Mouse (Mus musculus) olfactory bulb, adult 2 months (tissue): ENCODE data around the gene Olfr774. TPM values are rescaled to one million over a fixed set of nuclear protein-coding genes. Genes with fewer than 3 reads are reported as not detected.
"Not testable (repeated sequence)": the region's sequence is repeated elsewhere in the genome, so short reads cannot be mapped to it uniquely, and the experiment has no call there.

Experiments
- H3K27ac ChIP-seq: fragments of 200-500 bp; 2 replicates; pipeline ENCODE4 v1.5.1; 2012; ENCODE audit warnings: low read depth, low read length; ENCODE audit not compliant: insufficient read depth
- H3K4me1 ChIP-seq: fragments of 200-500 bp; 2 replicates; pipeline ENCODE4 v1.6.1; 2012; ENCODE audit warnings: low read length; ENCODE audit not compliant: control insufficient read depth, insufficient read depth
- H3K4me3 ChIP-seq: fragments of 200-500 bp; 2 replicates; pipeline ENCODE4 v1.5.1; 2012; ENCODE audit warnings: mild to moderate bottlenecking, low read depth, low read length, moderate library complexity; ENCODE audit not compliant: insufficient read depth
- CTCF ChIP-seq: fragments of 200-500 bp; IDR thresholded peaks from 2 replicates; pipeline ENCODE4 v1.5.1; 2012; ENCODE audit warnings: low read depth, mild to moderate bottlenecking, low read length, moderate library complexity; ENCODE audit not compliant: insufficient read depth
- POLR2A ChIP-seq: fragments of 200-500 bp; IDR thresholded peaks from 2 replicates; pipeline ENCODE4 v1.6.1; 2012; ENCODE audit warnings: mild to moderate bottlenecking, low read depth, low read length, moderate library complexity; ENCODE audit not compliant: insufficient read depth
- WGBS: fragments of 180-500 bp; shearing (Covaris S2); methylation state at CpG from one replicate; pipeline ENCODE4 v1.1.7; 2018; 5-methylcytosine and 5-hydroxymethylcytosine counted together
- polyA plus RNA-seq: library from polyadenylated mRNA; stranded (reverse); fragments of >200 nt; gene quantifications from 2 replicates; pipeline ENCODE4 v1.2.4, GENCODE M21; 2012; ENCODE audit warnings: low replicate concordance; ENCODE audit not compliant: missing spikeins, insufficient read depth, insufficient read length

Olfr774 gene
- polyA plus RNA-seq, result not detected in 2 replicates

DNA sequence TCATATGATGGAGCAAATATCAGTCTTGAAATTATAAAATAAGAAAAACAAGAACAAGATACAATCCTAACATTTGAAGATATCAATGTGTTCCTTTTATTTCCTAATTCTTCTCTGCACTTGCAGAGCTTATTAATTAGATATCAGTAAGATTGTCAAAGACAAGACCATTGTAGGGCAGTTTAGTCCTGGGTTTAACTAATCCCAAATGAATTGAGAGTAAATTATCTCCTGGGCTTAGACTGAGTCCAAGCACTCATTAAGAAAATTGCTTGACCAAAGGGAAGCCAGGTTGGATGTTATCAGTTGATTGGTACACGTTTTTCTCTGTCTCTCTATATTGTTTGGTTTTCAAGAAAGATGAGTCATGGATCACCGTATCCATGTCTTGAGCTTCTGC lies at the start of gene Olfr774:
Gene Olfr774 (plus strand): TSS at position 301 of the 400 bp plus-strand sequence.
- H3K4me1 ChIP-seq, result no peaks in the 10 kb centered on the region
- H3K4me3 ChIP-seq, result no peak within 1 kb of the TSS
- TF ChIP-seq POLR2A (no peak), CTCF (no peak)
- WGBS, result 73% methylated on average over 2 of the region's 2 CpGs
- H3K27ac ChIP-seq, result no peak within 1 kb of the TSS

- H3K4me1 ChIP-seq, H3K27ac ChIP-seq, H3K4me3 ChIP-seq: not testable (repeated sequence)
These were observed 48.7 kb upstream of the Olfr774 start, which contains the start of gene Olfr773 for GRCm38 (mm10) chr10:129187319-129187718. TSS of gene Olfr773 (minus strand) at chr10:129187419.

- Histone ChIP-seq H3K4me1 (no peaks in the 10 kb centered on the region), H3K27ac (no peak overlapping the region), H3K4me3 (no peak overlapping the region)
- 76% methylated on average over 1 of the region's 1 CpGs for WGBS
- TF ChIP-seq POLR2A (no peak), CTCF (no peak)
These were observed 5.3 kb upstream of the Olfr774 start for GRCm38 (mm10) chr10:129230737-129231136.

DNA sequence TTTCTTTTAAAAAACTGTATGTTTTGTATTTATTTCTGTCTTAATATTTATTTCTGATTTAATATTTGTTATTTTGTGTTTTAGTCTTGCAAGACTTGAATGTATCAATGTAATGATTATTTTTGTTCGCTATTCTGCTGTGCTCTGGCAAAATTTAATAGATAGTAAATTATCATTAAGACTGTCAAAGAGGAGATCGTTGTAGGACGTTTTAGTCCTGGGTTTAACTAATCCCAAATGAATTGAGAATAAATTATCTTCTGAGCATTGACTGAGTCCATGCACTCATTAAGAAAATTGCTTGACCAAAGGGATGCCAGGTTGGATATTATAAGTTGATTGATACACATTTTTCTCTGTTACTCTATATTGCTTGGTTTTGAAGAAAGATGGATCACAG lies 12.1 kb downstream of the Olfr774 start, which contains the start of gene Olfr775:
Gene Olfr775 (plus strand): TSS at position 301 of the 400 bp plus-strand sequence.
- no peaks in the 10 kb centered on the region for H3K4me1 ChIP-seq
- H3K27ac ChIP-seq, result no peak within 1 kb of the TSS
- TF ChIP-seq POLR2A, result no peak
- TF ChIP-seq CTCF, result no peak
- WGBS, result 68% methylated on average over 3 of the region's 3 CpGs
- no peak within 1 kb of the TSS for H3K4me3 ChIP-seq

DNA sequence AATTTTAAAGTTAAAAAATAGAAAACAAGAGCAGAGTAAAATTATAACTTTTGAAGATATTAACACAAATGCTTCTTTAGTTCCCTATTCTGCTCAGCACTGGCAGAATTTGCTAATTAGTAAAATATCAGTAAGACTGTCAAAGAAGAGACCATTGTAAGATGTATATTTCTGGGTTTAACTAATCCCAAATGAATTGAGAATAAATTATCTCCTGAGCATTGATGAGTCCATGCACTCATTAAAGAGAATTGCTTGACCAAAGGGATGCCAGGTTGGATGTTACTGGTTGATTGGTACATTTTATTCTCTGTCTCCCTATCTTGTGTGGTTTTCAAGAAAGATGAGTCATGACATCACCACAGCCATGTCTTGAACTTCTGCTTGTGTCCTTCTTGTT lies 22.8 kb downstream of the Olfr774 start, which contains the start of gene Olfr776:
Gene Olfr776 (plus strand): TSS at position 301 of the 400 bp plus-strand sequence.
- no peak within 1 kb of the TSS for H3K27ac ChIP-seq
- TF ChIP-seq POLR2A (no peak), CTCF (no peak)
- no peaks in the 10 kb centered on the region for H3K4me1 ChIP-seq
- H3K4me3 ChIP-seq, result no peak within 1 kb of the TSS

DNA sequence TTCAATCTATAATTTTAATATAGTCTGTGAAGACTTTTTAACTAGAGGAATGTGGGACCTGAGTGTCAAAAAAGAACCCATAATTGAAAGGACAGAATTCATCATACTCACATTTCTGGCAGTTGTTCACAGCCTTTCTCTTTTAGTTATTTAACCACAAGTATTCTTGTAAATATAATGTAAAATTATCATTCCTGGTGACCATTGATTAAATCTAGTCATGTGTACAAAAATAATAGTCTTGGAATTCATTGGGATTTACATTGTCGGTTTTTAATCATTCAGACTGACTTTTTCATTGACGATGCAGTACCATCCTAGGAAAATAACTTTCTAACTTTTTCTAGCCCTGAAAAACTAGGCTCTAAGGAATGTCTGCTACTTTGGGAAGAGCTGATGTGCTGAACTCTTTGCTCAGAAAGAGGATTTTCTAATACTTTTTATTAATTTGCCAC lies 35.1 kb downstream of the Olfr774 start, which contains the start of gene Olfr777:
Gene Olfr777 (minus strand): TSS at position 405 of the 455 bp plus-strand sequence.
- no peak for TF ChIP-seq POLR2A
- TF ChIP-seq CTCF, result no peak
- Histone ChIP-seq H3K4me3 (no peak within 1 kb of the TSS), H3K4me1 (no peaks in the 10 kb centered on the region), H3K27ac (no peak within 1 kb of the TSS)
- 94% methylated on average over 2 of the region's 2 CpGs for WGBS

Other genes with a start within 250 kb of the Olfr774 start
- not detected in 2 replicates for gene Olfr9, start 246.8 kb upstream of the Olfr774 start, polyA plus RNA-seq
- gene Olfr763, start 225.4 kb upstream of the Olfr774 start, polyA plus RNA-seq, result not detected in 2 replicates
- gene Olfr764-ps1, start 196.3 kb upstream of the Olfr774 start, polyA plus RNA-seq, result not detected in 2 replicates
- not detected in 2 replicates for gene Olfr765, start 186.2 kb upstream of the Olfr774 start, polyA plus RNA-seq
- not detected in 2 replicates for gene Olfr766-ps1, start 167.2 kb upstream of the Olfr774 start, polyA plus RNA-seq
- gene Olfr767, start 153.3 kb upstream of the Olfr774 start, polyA plus RNA-seq, result not detected in 2 replicates
- gene Olfr768, start 136.8 kb upstream of the Olfr774 start, polyA plus RNA-seq, result not detected in 2 replicates
- not detected in 2 replicates for gene Olfr769, start 118.3 kb upstream of the Olfr774 start, polyA plus RNA-seq
- not detected in 2 replicates for gene Olfr770, start 97.2 kb upstream of the Olfr774 start, polyA plus RNA-seq
- gene Olfr771, start 71.5 kb upstream of the Olfr774 start, polyA plus RNA-seq, result not detected in 2 replicates
- gene Olfr772, start 58.3 kb upstream of the Olfr774 start, polyA plus RNA-seq, result not detected in 2 replicates
- not detected in 2 replicates for gene Olfr773, start 48.8 kb upstream of the Olfr774 start, polyA plus RNA-seq
- not detected in 2 replicates for gene Olfr775, start 12.2 kb downstream of the Olfr774 start, polyA plus RNA-seq
- not detected in 2 replicates for gene Olfr776, start 22.9 kb downstream of the Olfr774 start, polyA plus RNA-seq
- gene Olfr777, start 35.3 kb downstream of the Olfr774 start, polyA plus RNA-seq, result not detected in 2 replicates
- gene Olfr780, start 81.9 kb downstream of the Olfr774 start, polyA plus RNA-seq, result not detected in 2 replicates
- not detected in 2 replicates for gene Olfr781, start 92.7 kb downstream of the Olfr774 start, polyA plus RNA-seq
- not detected in 2 replicates for gene Olfr782, start 112.6 kb downstream of the Olfr774 start, polyA plus RNA-seq
- gene Olfr784, start 147.9 kb downstream of the Olfr774 start, polyA plus RNA-seq, result not detected in 2 replicates
- not detected in 2 replicates for gene Olfr785, start 169.2 kb downstream of the Olfr774 start, polyA plus RNA-seq
- gene Olfr786, start 191.1 kb downstream of the Olfr774 start, polyA plus RNA-seq, result not detected in 2 replicates
- gene Olfr787, start 225.7 kb downstream of the Olfr774 start, polyA plus RNA-seq, result not detected in 2 replicates
- gene Olfr788, start 234.8 kb downstream of the Olfr774 start, polyA plus RNA-seq, result not detected in 2 replicates
- not detected in 2 replicates for gene Olfr789, start 248.5 kb downstream of the Olfr774 start, polyA plus RNA-seq